Mouse (Mus musculus) testis, adult 2 months (tissue): Measurements from ENCODE around the gene Cpm. TPM values are rescaled to one million over a fixed set of nuclear protein-coding genes. Genes with fewer than 3 reads are reported as not detected.

Experiments
- H3K27ac ChIP-seq: fragments of 200-500 bp; 2 replicates; pipeline ENCODE4 v1.5.1; 2012; ENCODE audit warnings: low read depth, low read length; ENCODE audit not compliant: control insufficient read depth, insufficient read depth
- H3K27me3 ChIP-seq: fragments of 200-500 bp; 2 replicates; pipeline ENCODE4 v1.6.1; 2012; ENCODE audit warnings: mild to moderate bottlenecking, low read length, moderate library complexity; ENCODE audit not compliant: control insufficient read depth, insufficient read depth
- H3K36me3 ChIP-seq: fragments of 200-500 bp; 2 replicates; pipeline ENCODE4 v1.6.1; 2012; ENCODE audit warnings: mild to moderate bottlenecking, low read length; ENCODE audit not compliant: control insufficient read depth, insufficient read depth
- H3K4me1 ChIP-seq: fragments of 200-500 bp; 2 replicates; pipeline ENCODE4 v1.6.1; 2012; ENCODE audit warnings: low read length; ENCODE audit not compliant: control insufficient read depth, insufficient read depth
- H3K4me3 ChIP-seq: fragments of 200-500 bp; 2 replicates; pipeline ENCODE4 v1.5.1; 2012; ENCODE audit warnings: low read depth, mild to moderate bottlenecking, low read length, moderate library complexity, mixed read lengths; ENCODE audit not compliant: control insufficient read depth
- CTCF ChIP-seq: fragments of 200-500 bp; IDR thresholded peaks from 2 replicates; pipeline ENCODE4 v1.5.1; 2012; ENCODE audit warnings: low read depth, mild to moderate bottlenecking, inconsistent platforms, low read length, moderate library complexity; ENCODE audit not compliant: control insufficient read depth, insufficient read depth, insufficient replicate concordance
- POLR2A ChIP-seq: fragments of 200-500 bp; IDR thresholded peaks from 2 replicates; pipeline ENCODE4 v1.6.1; 2012; ENCODE audit warnings: low read depth, mild to moderate bottlenecking, inconsistent platforms, low read length, moderate library complexity; ENCODE audit not compliant: control insufficient read depth
- polyA plus RNA-seq: library from polyadenylated mRNA; depleted of rRNA; stranded (reverse); fragments of >200 nt; gene quantifications from 2 replicates; pipeline ENCODE4 v1.2.3, GENCODE M21; 2012

The Cpm gene
- polyA plus RNA-seq, 1 experiment = 0.77 TPM

DNA sequence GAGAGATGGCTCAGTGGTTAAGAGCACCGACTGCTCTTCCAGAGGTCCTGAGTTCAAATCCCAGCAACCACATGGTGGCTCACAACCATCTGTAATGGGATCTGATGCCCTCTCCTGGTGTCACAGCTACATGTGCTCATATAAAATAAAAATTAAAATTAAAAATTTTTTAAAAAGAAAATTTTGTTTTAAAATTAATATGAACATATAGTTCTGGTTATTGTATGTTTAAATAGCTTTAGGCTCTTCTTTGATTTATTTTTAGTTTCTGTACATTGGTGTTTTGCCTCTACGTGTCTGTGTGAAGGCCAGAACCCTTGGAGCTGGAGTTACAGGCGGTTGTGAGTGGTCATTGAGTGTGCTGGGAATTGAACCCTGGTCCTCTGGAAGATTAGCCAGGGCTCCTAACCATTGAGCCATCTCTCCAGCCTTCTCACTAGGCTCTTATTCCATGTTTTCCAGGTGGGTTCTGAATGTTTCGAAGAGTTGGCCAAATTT lies 97.6 kb downstream of the Cpm start:
- TF ChIP-seq POLR2A (no peak), CTCF (no peak)
- Histone ChIP-seq H3K36me3 (no peaks in the 10 kb centered on the region), H3K27ac (no peak overlapping the region), H3K4me1 (peaks cover 2% of the 10 kb centered on the region), H3K27me3 (no peaks in the 10 kb centered on the region), H3K4me3 (no peak overlapping the region)

DNA sequence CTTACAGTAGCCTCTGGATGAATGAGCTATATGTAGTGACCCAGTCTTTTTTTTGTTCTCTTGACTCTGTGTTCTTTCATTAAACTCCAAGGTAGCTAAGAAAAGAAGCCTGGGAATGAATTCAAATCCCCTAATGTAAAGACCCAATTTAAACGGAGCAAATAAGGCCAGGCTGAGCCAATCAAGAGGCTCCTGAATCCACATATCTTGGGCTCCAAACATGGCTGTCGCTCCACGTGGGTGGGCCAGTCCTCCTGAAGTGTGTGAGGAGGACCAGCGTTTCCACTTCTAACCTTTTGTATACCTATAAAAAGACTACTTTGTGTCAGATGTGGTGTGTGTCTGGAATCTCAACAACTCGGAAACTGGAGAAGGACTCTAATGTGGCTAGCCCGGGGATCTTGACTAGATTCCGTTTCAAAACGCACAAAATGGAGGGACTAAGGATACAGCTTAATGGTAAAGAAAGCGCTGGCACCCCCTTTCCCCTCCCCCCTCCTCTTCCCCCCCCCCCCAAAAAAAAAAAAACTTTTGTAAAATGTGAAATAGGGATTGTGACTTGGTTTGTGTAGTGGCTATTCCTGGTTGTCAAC lies 98.3 kb downstream of the Cpm start:
- Histone ChIP-seq H3K36me3 (no peaks in the 10 kb centered on the region), H3K4me3 (no peak overlapping the region), H3K27ac (no peak overlapping the region), H3K4me1 (peaks cover 2% of the 10 kb centered on the region), H3K27me3 (no peaks in the 10 kb centered on the region)
- TF ChIP-seq CTCF (no peak), POLR2A (no peak)

GRCm38 (mm10) chr10:117728574-117728973 lies 99.3 kb downstream of the Cpm start:
- Histone ChIP-seq H3K27ac (no peak overlapping the region), H3K4me3 (no peak overlapping the region), H3K4me1 (peaks cover 2% of the 10 kb centered on the region), H3K27me3 (no peaks in the 10 kb centered on the region), H3K36me3 (no peaks in the 10 kb centered on the region)
- TF ChIP-seq POLR2A (no peak), CTCF (no peak)

DNA sequence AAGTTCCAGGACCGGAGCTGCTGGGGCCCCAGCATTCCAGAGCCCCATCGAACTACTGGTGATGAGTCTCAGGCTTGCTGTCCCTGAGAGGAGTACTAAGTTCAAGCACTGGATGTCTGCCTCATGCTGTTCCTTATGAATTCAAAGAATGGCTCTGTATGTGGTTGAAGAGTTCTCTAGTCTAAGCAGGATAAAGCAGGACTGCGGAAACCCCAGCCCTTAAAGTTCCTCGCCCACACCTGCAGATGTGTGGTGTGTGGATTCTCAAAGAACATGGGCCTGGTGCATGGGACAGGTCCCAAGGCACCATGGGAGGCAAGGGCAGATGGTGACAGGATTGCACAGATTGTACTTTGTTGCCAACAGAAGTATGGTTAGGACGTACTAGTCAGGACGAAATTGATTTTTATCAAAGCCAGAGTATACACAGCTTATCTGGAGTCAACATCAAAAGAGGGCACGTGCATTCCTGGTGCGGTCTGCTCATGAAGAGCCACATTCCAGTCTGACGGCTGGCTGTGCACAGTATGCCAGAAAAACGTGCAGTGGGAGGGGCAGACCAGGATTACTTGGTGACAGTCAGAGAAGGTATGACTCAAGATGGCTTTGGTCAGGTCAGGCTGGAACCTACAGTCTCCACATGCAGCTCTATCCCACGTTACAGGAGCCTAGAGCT lies 100.0 kb downstream of the Cpm start:
- peaks cover 2% of the 10 kb centered on the region for H3K4me1 ChIP-seq
- TF ChIP-seq CTCF (no peak), POLR2A (no peak)
- no peak overlapping the region for H3K27ac ChIP-seq
- no peak overlapping the region for H3K4me3 ChIP-seq
- no peaks in the 10 kb centered on the region for H3K27me3 ChIP-seq
- no peaks in the 10 kb centered on the region for H3K36me3 ChIP-seq

DNA sequence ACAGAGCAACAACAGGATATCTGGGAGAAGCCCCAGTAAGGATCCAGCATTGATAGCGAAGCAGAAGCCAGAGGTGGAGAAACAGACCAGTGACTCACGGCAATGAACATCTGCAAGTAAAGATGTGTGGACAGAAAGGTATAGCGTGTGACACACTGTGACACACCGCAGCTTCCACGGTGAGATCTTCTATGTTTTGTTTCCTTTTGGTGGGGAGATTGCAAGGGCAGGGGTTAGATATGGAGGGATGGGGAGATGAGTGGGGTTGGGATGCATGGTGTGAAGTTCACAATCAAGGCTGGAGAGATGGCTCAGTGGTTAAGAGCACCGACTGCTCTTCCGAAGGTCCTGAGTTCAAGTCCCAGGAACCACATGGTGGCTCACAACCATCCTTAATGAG lies 100.8 kb downstream of the Cpm start:
- H3K27ac ChIP-seq = no peak overlapping the region
- no peaks in the 10 kb centered on the region for H3K36me3 ChIP-seq
- TF ChIP-seq CTCF (no peak), POLR2A (no peak)

GRCm38 (mm10) chr10:117730637-117731203 lies 101.4 kb downstream of the Cpm start:
- Histone ChIP-seq H3K4me3 (no peak overlapping the region), H3K4me1 (peaks cover 2% of the 10 kb centered on the region), H3K27me3 (no peaks in the 10 kb centered on the region), H3K36me3 (no peaks in the 10 kb centered on the region), H3K27ac (no peak overlapping the region)
- TF ChIP-seq CTCF (no peak), POLR2A (no peak)

More for the DNA sequence above, 100.8 kb downstream of the Cpm start:
- Histone ChIP-seq H3K4me3 (no peak overlapping the region), H3K27me3 (no peaks in the 10 kb centered on the region), H3K4me1 (peaks cover 2% of the 10 kb centered on the region)
